Mouse (Mus musculus) forebrain, embryonic 11.5 days (tissue): Measurements from ENCODE around the gene Scmh1. TPM values are rescaled to one million over a fixed set of nuclear protein-coding genes. Genes with fewer than 3 reads are reported as not detected.

Experiments
- ATAC-seq: fragments of 200-750 bp; cut with Nextera tagmentation; replicated peaks from 2 replicates; pipeline ENCODE4 v1.8.0; 2017; ENCODE audit warnings: moderate TSS enrichment; ENCODE audit not compliant: low FRiP score
- DNase-seq: peaks from one replicate; pipeline ENCODE4 v3.0.0-alpha.2; 2017; ENCODE audit warnings: low spot score
- H3K27ac ChIP-seq: fragments of 300-500 bp; sonication (generic); 2 replicates; pipeline ENCODE4 v1.5.1; 2014; ENCODE audit warnings: low read depth, low read length
- H3K27me3 ChIP-seq: fragments of 300-500 bp; sonication (generic); 2 replicates; pipeline ENCODE4 v1.6.1; 2014; ENCODE audit warnings: mild to moderate bottlenecking, low read length, mixed read lengths; ENCODE audit not compliant: control insufficient read depth, insufficient read depth
- H3K36me3 ChIP-seq: fragments of 300-500 bp; sonication (generic); 2 replicates; pipeline ENCODE4 v1.6.1; 2014; ENCODE audit warnings: mild to moderate bottlenecking, low read length, moderate library complexity, mixed read lengths; ENCODE audit not compliant: control insufficient read depth, insufficient read depth
- H3K4me1 ChIP-seq: fragments of 300-500 bp; sonication (generic); replicated peaks from 2 replicates; pipeline ENCODE4 v1.6.1; 2014; ENCODE audit warnings: low read length, mixed read lengths; ENCODE audit not compliant: control insufficient read depth, insufficient read depth
- H3K4me2 ChIP-seq: fragments of 300-500 bp; sonication (generic); 2 replicates; pipeline ENCODE4 v1.6.1; 2014; ENCODE audit warnings: low read depth, mild to moderate bottlenecking, low read length, moderate library complexity, mixed read lengths; ENCODE audit not compliant: severe bottlenecking
- H3K4me3 ChIP-seq: fragments of 300-500 bp; sonication (generic); 2 replicates; pipeline ENCODE4 v1.5.1; 2014; ENCODE audit warnings: low read depth, low read length
- H3K9ac ChIP-seq: fragments of 300-500 bp; sonication (generic); 2 replicates; pipeline ENCODE4 v1.6.1; 2014; ENCODE audit warnings: low read length
- H3K9me3 ChIP-seq: fragments of 300-500 bp; sonication (generic); 2 replicates; pipeline ENCODE4 v1.6.1; 2016; ENCODE audit warnings: low read length, mixed read lengths; ENCODE audit not compliant: control insufficient read depth
- WGBS: fragments of 180-500 bp; shearing (Covaris S2); extraction: QIAGEN DNeasy Blood & Tissue Kit; methylation state at CpG from one replicate; pipeline ENCODE4 v1.1.7; 2014; 5-methylcytosine and 5-hydroxymethylcytosine counted together
- polyA plus RNA-seq: library from polyadenylated mRNA; unstranded; fragments of >200 nt; fragmentation: Nextera tagmentation; extraction: Ambion mirVana; gene quantifications from 2 replicates; pipeline ENCODE4 v1.2.1, GENCODE M21; 2014

Gene Scmh1
- polyA plus RNA-seq, 1 experiment from 2014 or later: 46.1 TPM

GRCm38 (mm10) chr4:120544896-120545295, 139.8 kb downstream of the Scmh1 start:
- Histone ChIP-seq H3K9ac (no peak overlapping the region), H3K36me3 (peaks cover 26% of the 10 kb centered on the region), H3K27me3 (no peaks in the 10 kb centered on the region), H3K4me1 (no peaks in the 10 kb centered on the region), H3K9me3 (no peaks in the 10 kb centered on the region), H3K4me3 (no peak overlapping the region), H3K27ac (no peak overlapping the region), H3K4me2 (no peak overlapping the region)
- no peak for ATAC-seq
- 86% methylated on average over 1 of the region's 1 CpGs for WGBS
- DNase-seq: no peak

DNA sequence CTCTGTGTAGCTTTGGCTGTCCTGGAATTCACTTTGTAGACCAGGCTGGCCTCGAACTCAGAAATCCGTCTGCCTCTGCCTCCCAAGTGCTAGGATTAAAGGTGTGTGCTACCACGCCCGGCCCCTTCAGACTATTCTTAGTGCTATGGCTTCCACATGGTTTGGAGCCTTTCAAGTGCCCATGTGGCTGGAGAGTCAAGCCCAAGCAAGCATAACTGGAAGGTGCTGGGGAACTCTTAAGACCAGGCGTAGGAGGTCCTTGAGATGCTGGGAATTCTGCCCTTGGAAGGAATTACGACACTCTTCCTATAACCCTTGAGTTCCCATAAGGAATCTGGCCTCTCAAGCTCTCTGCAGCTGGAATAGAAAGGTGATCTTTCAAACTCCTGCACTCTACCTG, 151.5 kb downstream of the Scmh1 start:
- H3K9ac ChIP-seq: no peak overlapping the region
- no peak overlapping the region for H3K4me2 ChIP-seq
- H3K4me3 ChIP-seq: no peak overlapping the region
- ATAC-seq (no peak), DNase-seq (no peak)
- 93% methylated on average over 6 of the region's 6 CpGs for WGBS
- H3K27me3 ChIP-seq: no peaks in the 10 kb centered on the region
- peaks cover 24% of the 10 kb centered on the region for H3K36me3 ChIP-seq
- no peaks in the 10 kb centered on the region for H3K4me1 ChIP-seq
- H3K27ac ChIP-seq: no peak overlapping the region
- no peaks in the 10 kb centered on the region for H3K9me3 ChIP-seq

DNA sequence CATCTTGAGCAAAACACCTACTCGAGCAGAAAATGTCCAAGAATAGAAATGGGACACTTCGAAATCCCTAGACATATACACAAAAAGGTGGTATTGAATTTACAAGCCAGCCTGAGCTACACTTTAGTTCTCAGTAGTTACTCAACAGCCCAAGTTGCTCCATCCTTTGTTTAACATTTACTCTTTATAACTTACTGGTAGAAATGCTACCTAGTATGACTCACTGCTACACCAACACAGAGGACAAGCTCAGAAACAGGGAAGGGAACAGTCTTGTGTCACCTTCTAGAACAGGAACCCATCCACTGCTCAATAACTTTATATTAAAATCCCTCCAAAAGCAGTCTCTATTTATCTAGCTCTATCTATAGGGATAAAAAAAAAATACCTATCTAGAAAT, 160.6 kb downstream of the Scmh1 start:
- H3K27ac ChIP-seq: no peak overlapping the region
- no peaks in the 10 kb centered on the region for H3K9me3 ChIP-seq
- H3K36me3 ChIP-seq: peaks cover 5% of the 10 kb centered on the region; the same call in 1 of the 2 replicates
- no peak for DNase-seq
- 0 out of 2 replicates have a peak, but pooled peaks cover 2% of the 10 kb centered on the region for H3K4me1 ChIP-seq
- 96% methylated on average over 2 of the region's 2 CpGs for WGBS
- H3K9ac ChIP-seq: no peak overlapping the region
- no peaks in the 10 kb centered on the region for H3K27me3 ChIP-seq
- no peak overlapping the region for H3K4me2 ChIP-seq
- no peak overlapping the region for H3K4me3 ChIP-seq
- no peak for ATAC-seq

GRCm38 (mm10) chr4:120568005-120568404, 162.9 kb downstream of the Scmh1 start:
- no peaks in the 10 kb centered on the region for H3K9me3 ChIP-seq
- H3K36me3 ChIP-seq: no peaks in the 10 kb centered on the region; the same call in 1 of the 2 replicates
- H3K4me1 ChIP-seq: 0 out of 2 replicates have a peak, but pooled peaks cover 2% of the 10 kb centered on the region
- no peak for ATAC-seq
- no peak overlapping the region for H3K9ac ChIP-seq
- DNase-seq: no peak
- H3K4me2 ChIP-seq: peak overlapping the region; percentile 87; the same call in 1 of the 2 replicates
- no peaks in the 10 kb centered on the region for H3K27me3 ChIP-seq
- H3K4me3 ChIP-seq: no peak overlapping the region
- WGBS: 73% methylated on average over 5 of the region's 5 CpGs
- no peak overlapping the region for H3K27ac ChIP-seq

- Histone ChIP-seq H3K4me2 (peak overlapping the region; percentile 87), H3K27me3 (no peaks in the 10 kb centered on the region), H3K36me3 (no peaks in the 10 kb centered on the region; the same call in 1 of the 2 replicates), H3K9ac (peak overlapping the region; percentile 96), H3K4me1 (0 out of 2 replicates have a peak, but pooled peaks cover 2% of the 10 kb centered on the region), H3K9me3 (no peaks in the 10 kb centered on the region), H3K27ac (no peak overlapping the region), H3K4me3 (peak overlapping the region; percentile 69)
- no peak for DNase-seq
- WGBS: 13% methylated on average over 4 of the region's 4 CpGs
- no peak for ATAC-seq
Measured at GRCm38 (mm10) chr4:120569025-120569424, 163.9 kb downstream of the Scmh1 start.

DNA sequence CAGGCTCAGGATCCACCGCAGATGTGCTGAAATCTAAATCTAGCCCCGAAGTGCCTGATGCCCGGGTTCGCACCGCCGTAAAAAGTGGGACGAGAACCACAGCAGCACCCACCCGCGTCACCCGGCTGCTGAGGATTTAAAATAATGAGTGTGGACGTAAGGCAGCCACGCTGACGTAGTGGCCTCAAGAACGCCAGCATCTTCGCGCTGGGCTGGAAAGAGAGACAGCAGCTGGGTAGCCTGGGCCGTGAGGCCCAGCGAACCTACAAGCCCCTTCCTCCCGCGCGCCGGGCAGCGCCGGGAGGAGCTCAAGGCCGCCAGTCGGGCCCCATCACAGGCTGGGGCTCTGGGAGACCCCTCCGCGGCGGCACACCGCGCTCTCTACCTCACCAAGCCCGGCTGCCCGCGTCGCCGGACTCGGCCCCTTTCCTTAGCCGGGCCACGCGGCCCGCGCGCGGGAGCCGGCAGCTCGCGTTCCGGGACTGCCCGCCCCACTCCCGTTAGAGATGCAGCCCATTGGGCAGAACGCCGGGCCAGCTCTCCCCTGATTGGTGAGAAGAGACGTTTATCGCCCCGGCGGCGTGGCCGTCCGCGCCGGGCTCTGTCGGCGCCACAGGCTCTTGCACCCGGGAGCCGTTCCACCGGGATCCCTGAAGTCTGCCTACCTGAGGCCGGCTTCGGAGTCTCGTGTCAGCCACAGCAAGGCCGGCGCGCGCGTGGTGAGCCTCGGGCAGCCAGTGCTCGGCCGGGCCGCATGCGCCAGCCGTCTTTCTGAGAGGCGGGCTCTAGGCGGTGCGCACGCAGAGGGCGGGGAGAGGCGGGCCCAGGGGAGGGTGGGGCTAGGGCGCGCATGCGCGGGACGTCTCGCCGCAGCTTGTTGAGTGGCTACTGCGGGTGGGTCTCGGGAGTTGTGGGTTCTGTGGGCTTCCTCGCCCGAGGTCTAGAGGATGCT, 164.7 kb downstream of the Scmh1 start, which contains the start of gene Ctps:
Ctps (minus strand) TSS at position 791 of the 952 bp plus-strand sequence.
- peak; percentile 96 for ATAC-seq
- H3K36me3 ChIP-seq: no peaks in the 10 kb centered on the region; the same call in 1 of the 2 replicates
- peak within 1 kb of the TSS; percentile 89 for H3K27ac ChIP-seq
- H3K27me3 ChIP-seq: no peaks in the 10 kb centered on the region
- peak within 1 kb of the TSS; percentile 69 for H3K4me3 ChIP-seq
- WGBS: under 1% methylated on average over 96 of the region's 97 CpGs
- DNase-seq: peak; percentile 99
- no peaks in the 10 kb centered on the region for H3K9me3 ChIP-seq
- peak within 1 kb of the TSS; percentile 96 for H3K9ac ChIP-seq
- peak within 1 kb of the TSS; percentile 87 for H3K4me2 ChIP-seq
- H3K4me1 ChIP-seq: 0 out of 2 replicates have a peak, but pooled peaks cover 2% of the 10 kb centered on the region

DNA sequence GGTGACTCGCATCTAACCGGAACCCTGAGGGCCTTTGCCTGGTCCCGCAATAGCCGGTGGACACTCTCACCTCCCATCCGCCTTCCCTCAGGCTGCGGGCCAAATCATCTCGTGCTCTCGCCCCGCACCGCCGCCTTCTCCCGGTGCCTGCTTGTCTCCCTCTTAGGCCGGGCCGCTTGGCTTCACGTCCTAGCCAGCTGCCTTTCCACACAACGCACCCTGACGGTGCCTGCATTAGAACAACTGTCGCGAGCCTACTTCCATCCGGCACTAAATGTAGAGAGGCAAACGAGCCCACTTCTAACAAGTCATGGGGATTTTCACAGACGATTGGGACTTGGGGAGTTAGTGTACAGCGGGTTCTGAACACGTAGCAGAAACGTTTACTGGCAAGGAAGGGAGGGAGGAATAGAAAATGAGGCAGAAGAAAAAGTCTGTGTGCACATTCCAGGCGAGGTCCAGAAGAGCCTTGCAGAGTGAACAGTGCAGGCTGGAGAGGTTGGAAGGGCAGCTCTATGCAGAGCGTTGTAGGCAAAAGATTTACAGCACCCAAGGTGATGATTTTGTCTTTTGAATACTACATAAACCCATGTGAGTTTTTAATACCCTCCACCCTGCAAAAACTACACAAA, 165.5 kb downstream of the Scmh1 start:
- peak; percentile 75 for ATAC-seq
- no peaks in the 10 kb centered on the region for H3K9me3 ChIP-seq
- no peak for DNase-seq
- H3K4me3 ChIP-seq: peak overlapping the region; percentile 69
- no peaks in the 10 kb centered on the region for H3K27me3 ChIP-seq
- peak overlapping the region; percentile 89; the same call in 1 of the 2 replicates for H3K27ac ChIP-seq
- H3K4me2 ChIP-seq: peak overlapping the region; percentile 87
- no peaks in the 10 kb centered on the region for H3K36me3 ChIP-seq
- peak overlapping the region; percentile 96 for H3K9ac ChIP-seq
- 0 out of 2 replicates have a peak, but pooled peaks cover 2% of the 10 kb centered on the region for H3K4me1 ChIP-seq
- WGBS: 2% methylated on average over 27 of the region's 27 CpGs

- Histone ChIP-seq H3K9me3 (no peaks in the 10 kb centered on the region), H3K9ac (no peak overlapping the region; the same call in 1 of the 2 replicates), H3K27ac (no peak overlapping the region), H3K36me3 (no peaks in the 10 kb centered on the region), H3K4me3 (no peak overlapping the region), H3K4me1 (0 out of 2 replicates have a peak, but pooled peaks cover 2% of the 10 kb centered on the region), H3K27me3 (no peaks in the 10 kb centered on the region), H3K4me2 (peak overlapping the region; percentile 87; the same call in 1 of the 2 replicates)
- ATAC-seq (no peak), DNase-seq (no peak)
- WGBS: 82% methylated on average over 3 of the region's 3 CpGs
Measured at GRCm38 (mm10) chr4:120571070-120571464, 166.0 kb downstream of the Scmh1 start.
